Mouse (Mus musculus): ENCODE results near the gene Eif2ak4.

Eif2ak4 gene

GRCm38 (mm10) chr2:118405568-118405967, 17.1 kb downstream of the Eif2ak4 start:
- DNase-seq (ENCODE audit: extremely low spot score): no peak

DNA sequence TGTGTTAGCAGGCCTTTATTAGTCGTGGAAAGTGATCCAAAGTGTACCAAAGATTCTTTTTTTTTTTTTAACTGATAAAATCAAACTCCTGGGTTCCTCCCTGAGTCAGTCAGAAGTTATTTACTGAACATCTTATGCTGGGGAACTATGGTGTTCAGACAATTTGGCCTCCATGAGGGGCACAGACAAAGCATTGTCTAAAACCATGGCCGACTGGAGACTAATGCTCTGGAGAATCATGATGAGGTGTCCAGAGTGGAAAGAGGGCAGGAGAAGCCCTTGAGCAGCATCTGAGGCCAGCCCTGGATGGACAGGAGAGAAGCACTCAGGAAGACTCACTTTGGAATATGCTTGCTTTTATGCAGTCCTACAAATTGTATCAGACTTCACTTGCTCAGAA, 18.4 kb downstream of the Eif2ak4 start:
- no peak for DNase-seq (ENCODE audit: extremely low spot score)

DNA sequence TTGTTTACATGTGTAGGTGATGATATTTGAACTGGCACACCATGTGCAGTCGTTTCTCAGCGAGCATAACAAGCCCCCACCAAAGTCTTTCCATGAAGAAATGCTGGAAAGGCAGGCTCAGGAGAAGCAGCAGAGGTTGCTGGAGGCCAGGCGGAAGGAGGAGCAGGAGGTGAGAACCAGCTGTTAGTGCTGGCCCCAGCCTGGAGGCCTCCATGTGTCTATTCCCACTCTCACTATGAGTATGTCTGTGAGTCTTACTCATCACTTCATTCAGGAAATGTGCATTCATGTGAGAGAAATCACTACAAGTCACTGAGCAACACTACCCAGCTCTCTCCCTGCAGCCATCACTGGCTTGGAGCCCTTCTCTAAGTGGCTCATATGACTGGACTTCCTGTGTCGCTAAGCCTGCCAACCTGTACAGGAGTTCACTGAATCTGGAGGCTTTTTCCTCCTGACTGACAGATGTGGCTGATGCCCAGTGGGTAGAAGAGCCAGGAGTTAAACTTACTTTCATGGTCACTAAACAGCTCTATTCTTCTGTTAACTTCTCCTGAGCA, 20.0 kb downstream of the Eif2ak4 start:
- DNase-seq (ENCODE audit: extremely low spot score): no peak

DNA sequence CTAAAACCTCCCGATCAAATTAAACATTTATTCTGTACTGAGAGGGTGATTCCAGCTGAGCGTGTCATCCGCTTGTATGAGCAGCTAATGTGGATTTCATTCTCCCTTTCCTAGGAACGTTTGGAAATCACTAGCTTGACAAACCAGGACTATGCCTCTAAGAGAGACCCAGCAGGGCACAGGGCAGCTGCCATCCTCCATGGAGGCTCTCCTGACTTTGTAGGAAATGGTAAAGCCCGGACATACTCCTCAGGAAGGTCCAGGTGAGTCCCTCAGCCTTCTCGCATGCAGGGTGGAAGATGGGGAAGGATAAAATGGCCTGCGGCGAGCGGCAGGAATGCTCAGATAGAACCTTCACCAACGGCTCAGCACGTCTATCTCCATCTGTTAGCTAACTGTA, 24.4 kb downstream of the Eif2ak4 start:
- DNase-seq (ENCODE audit: extremely low spot score): no peak

GRCm38 (mm10) chr2:118415601-118416355, 27.4 kb downstream of the Eif2ak4 start:
- DNase-seq (ENCODE audit: extremely low spot score): no peak

- no peak for DNase-seq (ENCODE audit: extremely low spot score)
These were observed 29.7 kb downstream of the Eif2ak4 start for GRCm38 (mm10) chr2:118418076-118418475.

- DNase-seq (ENCODE audit: extremely low spot score): no peak
These were observed 33.5 kb downstream of the Eif2ak4 start for GRCm38 (mm10) chr2:118421951-118422350.

DNA sequence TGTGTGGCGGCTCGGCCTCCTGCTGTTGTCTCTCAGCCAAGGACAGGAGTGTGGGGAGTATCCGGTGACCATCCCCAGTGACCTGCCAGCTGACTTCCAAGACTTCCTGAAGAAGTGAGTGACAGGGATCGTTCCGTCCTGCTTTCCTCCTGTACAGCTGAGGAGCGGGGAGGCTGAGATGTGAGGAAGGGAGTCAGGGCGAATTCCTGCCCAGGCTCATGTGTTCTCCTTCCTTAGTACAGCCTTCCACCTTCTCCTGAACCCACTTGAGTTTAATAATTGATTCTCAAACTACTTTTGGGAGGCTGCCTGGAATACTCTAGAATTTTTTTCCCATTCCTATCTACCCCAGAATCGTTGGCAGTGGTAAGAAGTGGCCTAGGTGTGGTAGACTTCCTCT, 34.0 kb downstream of the Eif2ak4 start:
- DNase-seq (ENCODE audit: extremely low spot score): no peak

- DNase-seq (ENCODE audit: extremely low spot score): no peak
These were observed 39.9 kb downstream of the Eif2ak4 start for GRCm38 (mm10) chr2:118428296-118428695.

- DNase-seq (ENCODE audit: extremely low spot score): no peak
These were observed 40.9 kb downstream of the Eif2ak4 start for GRCm38 (mm10) chr2:118429297-118429696.

DNA sequence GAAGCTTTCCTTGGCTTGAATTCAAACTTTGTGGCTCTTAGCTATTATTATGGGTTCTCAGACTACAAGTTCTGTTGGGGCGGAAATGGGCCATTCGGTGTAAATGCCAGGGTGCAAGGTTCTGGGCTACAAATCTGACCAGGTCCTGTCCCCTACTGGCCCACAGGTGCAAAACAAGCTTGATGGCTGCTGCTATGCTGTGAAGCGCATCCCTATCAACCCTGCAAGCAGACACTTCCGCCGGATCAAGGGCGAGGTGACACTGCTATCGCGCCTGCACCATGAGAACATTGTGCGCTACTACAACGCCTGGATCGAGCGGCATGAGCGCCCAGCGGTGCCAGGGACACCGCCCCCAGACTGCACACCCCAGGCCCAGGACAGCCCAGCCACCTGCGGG, 42.2 kb downstream of the Eif2ak4 start:
- DNase-seq (ENCODE audit: extremely low spot score): no peak

DNA sequence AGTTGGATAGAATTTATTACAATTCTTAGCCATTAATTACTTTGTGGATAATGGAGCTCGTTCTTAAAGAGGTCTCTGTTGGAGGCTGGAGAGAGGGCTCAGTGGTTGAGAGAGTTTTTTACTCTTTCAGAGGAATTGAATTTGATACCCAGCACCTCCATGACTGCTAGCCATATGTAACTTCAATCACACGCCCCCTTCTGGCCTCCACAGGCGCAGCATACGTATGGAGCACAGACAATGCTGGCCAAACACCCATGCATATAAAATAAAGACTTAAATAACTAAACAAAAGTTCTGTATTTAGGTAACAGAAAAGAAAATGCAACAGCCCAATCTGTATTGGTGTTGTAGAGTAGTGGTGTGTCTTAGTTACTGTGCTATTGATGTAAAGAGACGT, 43.2 kb downstream of the Eif2ak4 start:
- no peak for DNase-seq (ENCODE audit: extremely low spot score)

- no peak for DNase-seq (ENCODE audit: extremely low spot score)
These were observed 53.8 kb downstream of the Eif2ak4 start for GRCm38 (mm10) chr2:118442172-118442571.

DNA sequence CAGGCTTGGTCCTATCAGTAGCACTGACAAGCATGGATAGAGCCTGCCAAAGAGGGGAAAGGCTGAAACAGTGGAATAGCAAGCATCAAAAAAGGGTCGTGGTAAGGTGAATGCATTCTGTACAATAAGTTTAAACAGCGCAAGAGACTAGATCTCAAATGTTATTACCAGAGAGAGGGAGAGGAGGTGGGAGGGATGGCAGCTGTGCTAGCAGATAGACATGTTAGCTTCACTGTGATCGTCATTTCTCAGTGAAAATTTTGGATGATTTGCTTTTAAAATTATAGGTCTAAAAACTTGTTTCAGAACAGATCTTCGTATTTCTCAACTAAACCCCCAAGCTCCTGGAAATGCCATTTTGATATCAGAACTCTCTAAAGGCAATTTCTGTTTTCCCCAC, 54.3 kb downstream of the Eif2ak4 start:
- DNase-seq (ENCODE audit: extremely low spot score): no peak

DNA sequence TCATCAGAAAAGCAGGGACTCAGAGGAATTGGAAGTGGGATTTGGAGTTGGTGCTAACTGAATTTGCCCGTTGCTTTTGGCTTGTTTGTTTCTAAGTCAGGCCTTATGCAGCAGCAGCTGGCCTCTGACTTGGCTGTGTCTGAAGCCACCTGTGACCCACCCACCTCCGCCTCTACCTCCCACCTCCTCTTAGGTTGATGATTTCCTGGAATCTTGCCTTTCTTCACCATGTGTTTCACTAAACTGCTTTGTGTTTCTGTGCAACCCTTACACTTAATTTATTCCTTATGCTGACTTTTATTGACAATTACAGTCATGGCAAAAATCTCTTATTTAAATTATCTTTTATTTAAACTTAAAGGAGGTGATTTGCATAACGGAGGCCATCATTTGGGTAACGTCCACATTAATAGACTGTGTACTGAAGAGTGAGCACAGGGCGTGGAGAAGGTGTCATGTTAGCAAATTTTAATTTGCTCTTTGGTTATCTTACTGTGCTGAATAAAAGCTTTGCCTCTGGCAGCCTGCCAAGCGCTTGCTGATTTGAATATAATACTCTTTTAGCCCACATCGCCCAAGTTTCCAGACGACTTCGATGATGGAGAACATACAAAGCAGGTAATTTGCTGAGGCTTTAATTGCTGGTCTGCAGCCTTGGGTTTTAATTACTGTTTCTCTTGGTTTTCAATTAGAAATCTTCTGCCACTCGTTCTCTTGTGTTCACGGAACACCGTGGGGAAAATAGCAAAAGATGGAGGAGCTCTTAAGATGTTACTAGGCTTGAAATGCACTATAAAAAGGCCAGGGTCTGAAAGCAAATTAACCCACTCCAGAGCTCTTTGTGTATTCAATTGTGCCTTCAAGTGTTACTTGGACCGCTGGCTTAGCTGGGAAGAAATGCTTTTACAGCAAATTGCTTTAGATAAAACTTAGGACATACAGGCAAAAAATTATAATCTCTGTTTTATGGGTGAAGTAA, 57.6 kb downstream of the Eif2ak4 start:
- DNase-seq (ENCODE audit: extremely low spot score): no peak

- no peak for DNase-seq (ENCODE audit: extremely low spot score)
These were observed 59.8 kb downstream of the Eif2ak4 start for GRCm38 (mm10) chr2:118448181-118448580.

DNA sequence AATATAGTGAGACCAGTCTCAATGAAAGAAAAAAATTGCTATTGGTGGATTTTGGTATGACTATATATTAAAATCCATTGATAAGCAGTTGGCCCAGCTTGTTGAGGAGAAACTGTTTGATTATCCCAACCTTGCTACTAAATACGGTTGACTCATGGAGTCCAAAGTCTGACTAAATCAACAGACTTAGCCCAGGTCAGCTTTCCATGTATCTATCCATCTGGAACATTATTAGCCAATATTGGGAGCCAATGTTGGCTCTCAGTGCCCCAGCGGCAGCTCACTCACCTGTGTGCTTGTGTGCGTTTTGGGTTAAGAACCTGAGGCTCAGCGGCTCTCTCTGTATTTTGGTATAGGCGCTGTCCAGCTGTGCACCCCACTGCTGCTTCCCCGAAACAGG, 62.6 kb downstream of the Eif2ak4 start:
- DNase-seq (ENCODE audit: extremely low spot score): no peak

DNA sequence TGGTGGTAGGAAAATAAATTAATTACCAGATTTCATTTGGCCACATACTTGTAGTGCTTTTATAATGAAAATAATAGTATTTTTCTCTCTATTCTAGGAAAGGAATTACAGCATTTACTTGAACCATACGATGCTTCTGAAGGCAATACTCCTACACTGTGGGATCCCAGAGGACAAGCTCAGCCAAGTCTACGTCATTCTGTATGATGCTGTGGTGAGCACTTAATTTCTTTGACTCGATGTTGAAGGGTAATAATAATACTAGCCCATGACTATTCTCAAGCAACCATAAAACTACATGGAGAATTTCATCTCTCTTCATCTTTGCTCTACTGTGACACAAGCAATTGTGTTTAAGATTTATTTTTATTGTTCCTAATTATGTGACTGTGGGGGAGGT, 68.6 kb downstream of the Eif2ak4 start:
- DNase-seq (ENCODE audit: extremely low spot score): no peak

- no peak for DNase-seq (ENCODE audit: extremely low spot score)
These were observed 69.2 kb downstream of the Eif2ak4 start for GRCm38 (mm10) chr2:118457463-118458261.

GRCm38 (mm10) chr2:118461480-118462165, 73.2 kb downstream of the Eif2ak4 start:
- DNase-seq (ENCODE audit: extremely low spot score): no peak

GRCm38 (mm10) chr2:118463480-118463879, 75.1 kb downstream of the Eif2ak4 start:
- no peak for DNase-seq (ENCODE audit: extremely low spot score)

All from embryo, embryonic 9.5 days (tissue).